Mouse (Mus musculus) heart, postnatal 0 days (tissue): ENCODE measurements at regions not wholly inside any gene's neighbourhood (a gene's known extent, or its start where the extent isn't known, plus 50 kb on each side); places are given as distances from the start of the nearest gene placed in this dataset.

Experiments
- ATAC-seq: fragments of 200-750 bp; cut with Nextera tagmentation; 2 replicates; pipeline ENCODE4 v1.8.0; 2017; ENCODE audit warnings: low read depth, moderate number of reproducible peaks, moderate library complexity; ENCODE audit not compliant: insufficient read depth
- DNase-seq: peaks from one replicate; pipeline ENCODE4 v3.0.0-alpha.2; 2016; ENCODE audit warnings: low spot score
- H3K27ac ChIP-seq: fragments of 300-500 bp; sonication (generic); 2 replicates; pipeline ENCODE4 v1.5.1; 2014; ENCODE audit warnings: low read depth, mild to moderate bottlenecking
- H3K27me3 ChIP-seq: fragments of 300-500 bp; sonication (generic); 2 replicates; pipeline ENCODE4 v1.6.1; 2014; ENCODE audit warnings: low read length, mixed read lengths; ENCODE audit not compliant: control insufficient read depth, insufficient read depth
- H3K36me3 ChIP-seq: fragments of 300-500 bp; sonication (generic); replicated peaks from 2 replicates; pipeline ENCODE4 v1.6.1; 2014; ENCODE audit warnings: low read length, mixed read lengths; ENCODE audit not compliant: control insufficient read depth, insufficient read depth
- H3K4me1 ChIP-seq: fragments of 300-500 bp; sonication (generic); 2 replicates; pipeline ENCODE4 v1.6.1; 2014; ENCODE audit warnings: antibody characterized with exemption; ENCODE audit not compliant: control insufficient read depth, insufficient read depth
- H3K4me2 ChIP-seq: fragments of 300-500 bp; sonication (generic); 2 replicates; pipeline ENCODE4 v1.6.1; 2014; ENCODE audit warnings: low read depth, mild to moderate bottlenecking, low read length, moderate library complexity
- H3K4me3 ChIP-seq: fragments of 300-500 bp; sonication (generic); 2 replicates; pipeline ENCODE4 v1.5.1; 2014; ENCODE audit warnings: low read depth, low read length
- H3K9ac ChIP-seq: fragments of 300-500 bp; sonication (generic); replicated peaks from 2 replicates; pipeline ENCODE4 v1.6.1; 2014; ENCODE audit warnings: low read depth, low read length, mixed read lengths
- H3K9me3 ChIP-seq: fragments of 300-500 bp; sonication (generic); replicated peaks from 2 replicates; pipeline ENCODE4 v1.6.1; 2016; ENCODE audit warnings: low read length; ENCODE audit not compliant: control insufficient read depth
- CTCF ChIP-seq: IDR thresholded peaks from 2 replicates; pipeline ENCODE4 v1.5.1; 2016; ENCODE audit warnings: antibody characterized with exemption, control low read depth, low read depth
- EP300 ChIP-seq: IDR thresholded peaks from 2 replicates; pipeline ENCODE4 v1.6.1; 2016; ENCODE audit warnings: antibody characterized with exemption, low read depth
- WGBS: fragments of 180-500 bp; shearing (Covaris S2); extraction: QIAGEN DNeasy Blood & Tissue Kit; methylation state at CpG from one replicate; pipeline ENCODE4 v1.1.7; 2014; 5-methylcytosine and 5-hydroxymethylcytosine counted together

DNA sequence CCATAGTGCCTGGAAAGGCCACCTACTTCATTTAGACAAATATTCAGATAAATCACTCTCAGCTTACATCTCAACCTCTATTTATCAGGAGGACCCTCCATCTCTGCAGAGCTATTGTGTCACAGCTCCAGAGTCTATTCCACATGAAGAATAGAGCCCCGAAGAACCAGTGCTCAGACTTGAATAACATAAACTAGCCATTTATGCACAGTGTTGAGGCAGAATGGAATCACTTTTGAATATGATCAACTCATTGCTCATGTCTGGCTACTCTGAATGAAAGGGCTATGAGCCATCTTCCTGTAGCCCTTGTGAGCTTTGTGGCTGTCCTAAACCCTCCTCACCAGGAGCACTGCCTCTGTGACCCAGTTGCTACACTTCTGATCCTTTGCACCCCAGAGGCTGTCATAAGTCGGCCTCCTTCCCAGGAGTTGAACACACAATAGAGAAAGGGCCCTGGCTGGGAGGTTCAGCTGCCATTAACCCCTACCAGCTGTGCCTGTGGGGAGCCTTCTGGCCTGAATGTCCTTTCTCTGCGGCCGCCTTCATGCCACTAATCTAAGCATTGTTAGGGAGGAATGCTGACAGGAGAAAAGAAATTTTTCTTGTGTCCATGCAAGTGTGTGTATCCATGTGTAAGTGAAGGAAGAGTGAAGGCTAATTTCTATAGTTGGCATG, 195.5 kb upstream of the Sp8 start:
- TF ChIP-seq CTCF = no peak
- TF ChIP-seq EP300 = no peak
- no peak overlapping the region for H3K9ac ChIP-seq
- H3K4me1 ChIP-seq = no peaks in the 10 kb centered on the region
- no peaks in the 10 kb centered on the region for H3K9me3 ChIP-seq
- DNase-seq (no peak), ATAC-seq (no peak)
- no peak overlapping the region for H3K4me2 ChIP-seq
- no peak overlapping the region for H3K4me3 ChIP-seq
- 68% methylated on average over 4 of the region's 4 CpGs for WGBS
- H3K27me3 ChIP-seq = no peaks in the 10 kb centered on the region
- no peaks in the 10 kb centered on the region for H3K36me3 ChIP-seq
- no peak overlapping the region for H3K27ac ChIP-seq

DNA sequence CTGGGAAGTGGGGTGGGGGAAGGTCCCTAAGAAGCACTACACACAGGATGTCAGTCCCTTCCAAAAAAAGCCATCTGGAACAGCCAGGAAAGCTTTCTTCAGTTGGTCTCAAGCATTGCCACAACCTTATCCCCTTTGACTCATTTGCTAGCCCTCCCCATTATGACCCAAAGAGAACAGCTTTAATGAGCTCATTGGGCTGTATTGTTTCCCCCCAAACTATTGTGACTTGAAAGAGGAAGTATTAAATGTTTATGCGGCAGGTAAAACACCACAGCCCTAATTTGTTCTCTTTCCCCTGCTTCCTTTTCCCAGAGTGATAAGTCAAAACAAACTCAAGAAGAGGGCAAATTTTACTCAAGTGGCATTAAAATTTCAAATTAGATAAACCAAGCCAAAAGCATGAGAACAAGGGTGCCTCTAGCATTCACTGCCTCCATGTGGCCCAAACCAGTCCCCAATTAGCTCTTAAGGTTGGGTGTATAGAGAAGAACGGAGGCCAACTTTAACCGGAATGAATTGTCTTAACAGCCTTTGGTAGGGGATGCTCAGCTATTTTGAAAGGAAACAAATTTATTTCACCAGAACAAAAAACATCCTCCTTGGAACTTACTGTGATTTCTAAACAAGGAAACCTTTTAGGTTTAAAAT, 196.7 kb upstream of the Sp8 start:
- no peak for ATAC-seq
- WGBS = 85% methylated on average over 3 of the region's 3 CpGs

DNA sequence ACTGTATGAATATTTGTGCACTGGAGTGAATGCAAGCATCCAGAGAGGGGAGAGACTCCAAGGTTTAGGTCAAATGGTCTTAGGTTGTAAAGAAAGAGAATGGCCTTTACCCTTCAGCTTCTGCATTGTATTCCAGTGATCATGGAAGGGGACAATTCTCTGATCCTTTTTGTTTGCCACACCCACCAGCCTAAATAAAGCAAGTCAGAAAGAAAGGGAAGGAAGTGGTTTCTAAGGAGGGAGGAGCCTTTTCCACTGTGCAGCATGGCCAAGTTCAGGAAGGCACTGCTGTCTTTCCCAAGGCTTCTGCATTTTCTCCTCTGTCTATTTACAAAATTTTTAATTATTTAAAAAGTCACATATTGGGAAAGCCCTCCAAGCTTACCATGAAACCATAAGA, 197.5 kb upstream of the Sp8 start:
- DNase-seq = no peak
- no peak for ATAC-seq
- no peaks in the 10 kb centered on the region for H3K36me3 ChIP-seq
- H3K4me3 ChIP-seq = no peak overlapping the region
- no peaks in the 10 kb centered on the region for H3K4me1 ChIP-seq
- no peak overlapping the region for H3K4me2 ChIP-seq
- H3K9ac ChIP-seq = no peak overlapping the region
- TF ChIP-seq EP300 (no peak), CTCF (no peak)
- H3K27ac ChIP-seq = no peak overlapping the region
- no peaks in the 10 kb centered on the region for H3K27me3 ChIP-seq
- H3K9me3 ChIP-seq = no peaks in the 10 kb centered on the region

More for the DNA sequence above, 196.7 kb upstream of the Sp8 start:
- no peaks in the 10 kb centered on the region for H3K36me3 ChIP-seq
- no peak overlapping the region for H3K4me2 ChIP-seq
- no peak for DNase-seq
- no peak for TF ChIP-seq EP300
- no peak for TF ChIP-seq CTCF
- no peaks in the 10 kb centered on the region for H3K4me1 ChIP-seq
- no peak overlapping the region for H3K4me3 ChIP-seq
- H3K27ac ChIP-seq = no peak overlapping the region
- H3K9ac ChIP-seq = no peak overlapping the region
- H3K9me3 ChIP-seq = no peaks in the 10 kb centered on the region
- no peaks in the 10 kb centered on the region for H3K27me3 ChIP-seq

- Histone ChIP-seq H3K27me3 (no peaks in the 10 kb centered on the region), H3K27ac (no peak overlapping the region), H3K36me3 (no peaks in the 10 kb centered on the region), H3K9ac (no peak overlapping the region), H3K4me3 (no peak overlapping the region), H3K4me1 (no peaks in the 10 kb centered on the region), H3K4me2 (no peak overlapping the region), H3K9me3 (no peaks in the 10 kb centered on the region)
- no peak for DNase-seq
- ATAC-seq = no peak
- TF ChIP-seq EP300 (no peak), CTCF (no peak)
- WGBS = 78% methylated on average over 12 of the region's 12 CpGs
These were observed 198.7 kb upstream of the Sp8 start for GRCm38 (mm10) chr12:118647270-118648042.

- Histone ChIP-seq H3K4me1 (no peaks in the 10 kb centered on the region), H3K4me3 (no peak overlapping the region), H3K9ac (no peak overlapping the region), H3K4me2 (no peak overlapping the region), H3K27ac (no peak overlapping the region), H3K9me3 (no peaks in the 10 kb centered on the region), H3K27me3 (no peaks in the 10 kb centered on the region), H3K36me3 (no peaks in the 10 kb centered on the region)
- TF ChIP-seq EP300 = no peak
- TF ChIP-seq CTCF = no peak
- ATAC-seq (no peak), DNase-seq (no peak)
- 76% methylated on average over 3 of the region's 3 CpGs for WGBS
These were observed 205.2 kb upstream of the Sp8 start for GRCm38 (mm10) chr12:118640925-118641324.
